Comparison of ENCODE assay signal across 8 mouse cellular contexts in the genomic region with DNA sequence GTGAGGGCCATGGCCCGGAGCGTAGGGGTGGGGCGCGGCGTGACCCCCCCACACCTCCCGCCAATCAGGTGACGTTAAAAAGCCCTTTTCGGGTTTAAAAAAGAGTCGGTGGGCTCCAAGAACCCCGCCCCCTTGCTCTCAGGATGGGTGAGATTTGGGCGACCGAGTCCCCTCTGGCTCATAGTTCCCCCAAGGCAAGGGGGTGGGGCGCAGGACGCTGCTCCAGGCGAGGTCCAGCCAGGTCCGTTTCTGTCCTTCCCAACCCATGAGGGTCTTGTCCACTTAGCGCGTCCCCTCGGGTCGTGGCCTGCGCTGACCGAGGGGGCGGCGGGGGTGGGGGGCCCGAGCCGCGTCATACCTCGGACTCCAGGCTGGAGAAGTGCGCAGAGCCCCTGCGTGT. TPM values are rescaled to one million over a fixed set of nuclear protein-coding genes. Genes with fewer than 3 reads are reported as not detected.
DNase-seq lines count a peak whose midpoint lies in the region; ATAC-seq lines count a peak whose summit lies in the region.

No protein-coding gene starts in this region.

- H3K4me2 ChIP-seq in liver, embryonic 15.5 days = peak overlapping the region; percentile 52

- 10% methylated on average over 30 of the region's 30 CpGs for WGBS in liver, embryonic 15.5 days (ENCODE audit: insufficient replicate concordance)

- H3K4me3 ChIP-seq in megakaryocyte, embryonic 14.5 days (replicated peaks) = peak overlapping the region; percentile 87
- peak overlapping the region; percentile 37 for H3K4me3 ChIP-seq in liver, embryonic 15.5 days (replicated peaks)

- H3K4me1 ChIP-seq in megakaryocyte, embryonic 14.5 days = peaks cover 52% of the 10 kb centered on the region
- H3K4me1 ChIP-seq in liver, embryonic 15.5 days (replicated peaks) = peaks cover 39% of the 10 kb centered on the region

- ATAC-seq in megakaryocyte, adult 5-6 weeks (ENCODE audit: poor library complexity, severe bottlenecking) = no peak
- no peak for ATAC-seq in liver, embryonic 15.5 days (ENCODE audit: insufficient read depth)

- H3K27ac ChIP-seq in liver, embryonic 15.5 days (replicated peaks) = no peak overlapping the region

- peaks cover 56% of the 10 kb centered on the region for H3K27me3 ChIP-seq in megakaryocyte, embryonic 14.5 days (replicated peaks)
- H3K27me3 ChIP-seq in liver, embryonic 15.5 days = peaks cover 65% of the 10 kb centered on the region

- peaks cover 21% of the 10 kb centered on the region for H3K36me3 ChIP-seq in megakaryocyte, embryonic 14.5 days (replicated peaks; ENCODE audit: low read length)
- H3K36me3 ChIP-seq in liver, embryonic 15.5 days (replicated peaks) = peaks cover 12% of the 10 kb centered on the region

- H3K9me3 ChIP-seq in megakaryocyte, embryonic 14.5 days = peaks cover 7% of the 10 kb centered on the region; the same call in 1 of the 2 replicates
- H3K9me3 ChIP-seq in liver, embryonic 15.5 days (replicated peaks) = no peaks in the 10 kb centered on the region

- peak; percentile 50 for DNase-seq in cerebellum, adult 9-11 months
- no peak for DNase-seq in cerebellum, adult 11 months
- DNase-seq in spleen, adult 18-20 months = no peak
- no peak for DNase-seq in adrenal gland, postnatal 36 days
- no peak for DNase-seq in urinary bladder, postnatal 36 days (ENCODE audit: low spot score in 2 of 2)

- no peak overlapping the region for H3K9ac ChIP-seq in liver, embryonic 15.5 days

RNA-seq across cellular contexts. Expression of a gene that starts 1.7 kb away (rescaled TPM):
- 6.0 and 20.5 TPM in 2 replicates for polyA plus RNA-seq in megakaryocyte, embryonic 14.5 days (2012; ENCODE audit: insufficient read depth, low replicate concordance)
- 3.5 and 6.5 TPM in 2 replicates for total RNA-seq in megakaryocyte, adult 5-6 weeks (2015)
- total RNA-seq in megakaryocyte, adult 5-6 weeks (2017) = 2.6 and 3.9 TPM in 2 replicates
- polyA plus RNA-seq in liver, embryonic 15.5 days (2015; fragmentation: Nextera tagmentation; extraction: Ambion mirVana) = 24.7 and 25.3 TPM in 2 replicates
- 10 to 100 TPM; 27.1 to 36.0 TPM for total RNA-seq in adrenal gland, postnatal 36 days (2021)

RNA-seq across cellular contexts. Expression of a gene that starts 7.8 kb away (rescaled TPM):
- polyA plus RNA-seq in megakaryocyte, embryonic 14.5 days (2012; ENCODE audit: insufficient read depth, low replicate concordance) = 0.08 and 0.82 TPM in 2 replicates
- total RNA-seq in megakaryocyte, adult 5-6 weeks (2015) = not detected in 2 replicates
- total RNA-seq in megakaryocyte, adult 5-6 weeks (2017) = 0.16 TPM in 1 of 2 replicates, not detected in the other
- 0.06 and 0.12 TPM in 2 replicates for polyA plus RNA-seq in liver, embryonic 15.5 days (2015; fragmentation: Nextera tagmentation; extraction: Ambion mirVana)
- under 1 TPM; 0.16 to 0.53 TPM for total RNA-seq in adrenal gland, postnatal 36 days (2021)

RNA-seq across cellular contexts. Expression of a gene that starts 18.0 kb away (rescaled TPM):
- 157 and 160 TPM in 2 replicates for polyA plus RNA-seq in megakaryocyte, embryonic 14.5 days (2012; ENCODE audit: insufficient read depth, low replicate concordance)
- total RNA-seq in megakaryocyte, adult 5-6 weeks (2015) = 23.9 and 28.1 TPM in 2 replicates
- 41.4 and 44.2 TPM in 2 replicates for total RNA-seq in megakaryocyte, adult 5-6 weeks (2017)
- polyA plus RNA-seq in liver, embryonic 15.5 days (2015; fragmentation: Nextera tagmentation; extraction: Ambion mirVana) = 30.4 and 30.9 TPM in 2 replicates
- 100 to 1,000 TPM; 121 to 125 TPM for total RNA-seq in adrenal gland, postnatal 36 days (2021)

RNA-seq across cellular contexts. Expression of a gene that starts 40.1 kb away (rescaled TPM):
- 331 and 1,292 TPM in 2 replicates for polyA plus RNA-seq in megakaryocyte, embryonic 14.5 days (2012; ENCODE audit: insufficient read depth, low replicate concordance)
- 144 and 148 TPM in 2 replicates for total RNA-seq in megakaryocyte, adult 5-6 weeks (2015)
- 70.0 and 72.5 TPM in 2 replicates for total RNA-seq in megakaryocyte, adult 5-6 weeks (2017)
- polyA plus RNA-seq in liver, embryonic 15.5 days (2015; fragmentation: Nextera tagmentation; extraction: Ambion mirVana) = 27.6 TPM in 2 replicates
- 100 to 1,000 TPM; 137 to 140 TPM for total RNA-seq in adrenal gland, postnatal 36 days (2021)

RNA-seq across cellular contexts. Expression of a gene that starts 45.8 kb away (rescaled TPM):
- polyA plus RNA-seq in megakaryocyte, embryonic 14.5 days (2012; ENCODE audit: insufficient read depth, low replicate concordance) = 0.31 and 2.6 TPM in 2 replicates
- 0.14 and 0.16 TPM in 2 replicates for total RNA-seq in megakaryocyte, adult 5-6 weeks (2015)
- total RNA-seq in megakaryocyte, adult 5-6 weeks (2017) = 0.04 and 0.07 TPM in 2 replicates
- 0.05 TPM in 2 replicates for polyA plus RNA-seq in liver, embryonic 15.5 days (2015; fragmentation: Nextera tagmentation; extraction: Ambion mirVana)
- total RNA-seq in adrenal gland, postnatal 36 days (2021) = 1 to 10 TPM in 1 of 2 experiments, under 1 TPM in 1; 0.63 to 1.2 TPM
